Mouse (Mus musculus) right cerebral cortex, postnatal 36 days (tissue): Measurements from ENCODE around the gene Zc3h18.

ENCODE experiments used
- DNase-seq, 2 experiments: peaks; one replicate each; pipeline ENCODE4 v3.0.0; 2022; ENCODE audit warnings: low spot score in 2 of 2, mixed read lengths in 1 of 2

The Zc3h18 gene

GRCm38 (mm10) chr8:122463651-122464640 lies 87.5 kb downstream of the Zc3h18 start:
- no peak for DNase-seq

- no peak for DNase-seq
These were observed 88.6 kb downstream of the Zc3h18 start for GRCm38 (mm10) chr8:122464985-122465384.
